Mouse (Mus musculus) limb, embryonic 13.5 days (tissue): ENCODE results near the gene Rpl34. TPM values are rescaled to one million over a fixed set of nuclear protein-coding genes. Genes with fewer than 3 reads are reported as not detected.

Source experiments
- ATAC-seq: fragments of 200-750 bp; cut with Nextera tagmentation; 2 replicates; pipeline ENCODE4 v1.8.0; 2017; ENCODE audit warnings: low read depth, moderate number of reproducible peaks, moderate TSS enrichment; ENCODE audit not compliant: low FRiP score
- H3K27ac ChIP-seq: fragments of 300-500 bp; sonication (generic); 2 replicates; pipeline ENCODE4 v1.5.1; 2015; ENCODE audit warnings: inconsistent platforms, mild to moderate bottlenecking, moderate library complexity
- H3K27me3 ChIP-seq: fragments of 300-500 bp; sonication (generic); 2 replicates; pipeline ENCODE4 v1.6.1; 2015; ENCODE audit warnings: mild to moderate bottlenecking, inconsistent platforms
- H3K36me3 ChIP-seq: fragments of 300-500 bp; sonication (generic); 2 replicates; pipeline ENCODE4 v1.6.1; 2015; ENCODE audit warnings: inconsistent platforms, mild to moderate bottlenecking, moderate library complexity
- H3K4me1 ChIP-seq: fragments of 300-500 bp; sonication (generic); 2 replicates; pipeline ENCODE4 v1.6.1; 2015; ENCODE audit warnings: inconsistent platforms
- H3K4me2 ChIP-seq: fragments of 300-500 bp; sonication (generic); replicated peaks from 2 replicates; pipeline ENCODE4 v1.6.1; 2015; ENCODE audit warnings: inconsistent platforms, mild to moderate bottlenecking, moderate library complexity
- H3K4me3 ChIP-seq: fragments of 300-500 bp; sonication (generic); 2 replicates; pipeline ENCODE4 v1.5.1; 2015; ENCODE audit warnings: moderate library complexity, mild to moderate bottlenecking, inconsistent platforms
- H3K9ac ChIP-seq: fragments of 300-500 bp; sonication (generic); 2 replicates; pipeline ENCODE4 v1.6.1; 2015; ENCODE audit warnings: mild to moderate bottlenecking, inconsistent platforms
- H3K9me3 ChIP-seq: fragments of 300-500 bp; sonication (generic); 2 replicates; pipeline ENCODE4 v1.6.1; 2016; ENCODE audit warnings: inconsistent platforms
- WGBS: fragments of 180-500 bp; shearing (Covaris S2); methylation state at CpG from one replicate; pipeline ENCODE4 v1.1.7; 2015; 5-methylcytosine and 5-hydroxymethylcytosine counted together
- polyA plus RNA-seq: library from polyadenylated mRNA; unstranded; fragments of >200 nt; fragmentation: Nextera tagmentation; extraction: Ambion mirVana; gene quantifications from 2 replicates; pipeline ENCODE4 v1.2.1, GENCODE M21; 2015

The Rpl34 gene
- polyA plus RNA-seq, 1 experiment from 2014 or later: 879 TPM

DNA sequence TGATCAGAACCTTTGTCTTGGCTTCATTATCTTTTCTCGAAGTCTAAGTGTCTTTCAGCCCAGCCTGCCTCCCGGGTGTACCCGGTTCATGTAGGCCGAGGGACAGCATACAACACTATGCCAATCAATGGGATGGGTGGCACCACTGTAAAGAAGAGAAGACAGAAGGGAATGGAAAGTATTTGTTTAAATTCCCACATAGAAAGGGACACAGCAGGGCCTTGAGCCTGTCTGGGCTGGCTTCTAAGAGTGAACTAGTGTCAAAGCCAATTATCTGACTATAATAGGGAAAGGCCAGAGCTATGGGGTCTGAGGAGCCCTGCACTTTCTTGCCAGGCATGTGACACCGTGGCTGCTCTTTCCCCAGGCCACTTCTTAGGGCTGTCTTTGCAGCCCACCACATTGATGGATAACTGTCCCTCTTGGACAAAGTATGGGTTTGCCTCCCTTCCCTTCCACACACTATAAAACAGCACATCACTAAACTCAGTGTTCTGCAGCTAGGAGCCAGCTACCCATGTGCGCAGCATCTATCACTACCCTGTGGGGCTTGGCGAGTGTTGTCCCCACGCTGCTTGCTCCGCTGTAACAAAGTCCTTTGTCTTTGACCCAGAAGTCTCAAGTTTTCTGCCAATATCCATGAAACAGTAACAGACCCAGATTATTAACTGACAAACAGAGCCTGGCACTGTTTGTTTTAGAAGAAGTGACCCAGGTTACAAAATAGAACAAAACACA lies 45.8 kb downstream of the Rpl34 start:
- Histone ChIP-seq H3K27me3 (no peaks in the 10 kb centered on the region), H3K27ac (no peak overlapping the region), H3K4me1 (peaks cover 10% of the 10 kb centered on the region), H3K9me3 (no peaks in the 10 kb centered on the region), H3K36me3 (no peaks in the 10 kb centered on the region), H3K4me3 (no peak overlapping the region), H3K9ac (no peak overlapping the region), H3K4me2 (no peak overlapping the region)
- WGBS: 85% methylated on average over 9 of the region's 9 CpGs
- no peak for ATAC-seq

DNA sequence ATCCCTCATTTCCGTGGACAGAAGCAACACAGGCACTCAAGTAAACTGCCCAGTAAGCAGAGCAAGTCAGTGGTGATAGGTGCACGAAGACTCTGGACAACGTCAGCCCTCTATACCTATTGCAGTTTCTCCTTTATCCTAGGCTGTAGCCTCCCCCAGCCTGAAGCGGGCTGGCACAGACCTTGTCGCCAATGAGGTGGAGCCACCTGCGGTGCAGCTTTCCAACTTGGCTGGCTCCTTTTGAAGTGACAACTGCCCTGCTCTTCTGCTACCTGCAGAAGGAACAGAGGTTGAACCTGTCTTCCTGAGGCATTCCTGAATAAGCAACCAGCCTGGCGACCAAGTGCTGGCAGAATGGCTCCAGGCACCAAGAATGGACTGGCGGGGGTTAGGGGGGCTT lies 46.4 kb downstream of the Rpl34 start:
- Histone ChIP-seq H3K4me2 (no peak overlapping the region), H3K9ac (no peak overlapping the region), H3K4me1 (peaks cover 8% of the 10 kb centered on the region), H3K36me3 (no peaks in the 10 kb centered on the region), H3K27me3 (no peaks in the 10 kb centered on the region), H3K9me3 (no peaks in the 10 kb centered on the region), H3K4me3 (no peak overlapping the region), H3K27ac (no peak overlapping the region)
- ATAC-seq: no peak
- 78% methylated on average over 8 of the region's 8 CpGs for WGBS

DNA sequence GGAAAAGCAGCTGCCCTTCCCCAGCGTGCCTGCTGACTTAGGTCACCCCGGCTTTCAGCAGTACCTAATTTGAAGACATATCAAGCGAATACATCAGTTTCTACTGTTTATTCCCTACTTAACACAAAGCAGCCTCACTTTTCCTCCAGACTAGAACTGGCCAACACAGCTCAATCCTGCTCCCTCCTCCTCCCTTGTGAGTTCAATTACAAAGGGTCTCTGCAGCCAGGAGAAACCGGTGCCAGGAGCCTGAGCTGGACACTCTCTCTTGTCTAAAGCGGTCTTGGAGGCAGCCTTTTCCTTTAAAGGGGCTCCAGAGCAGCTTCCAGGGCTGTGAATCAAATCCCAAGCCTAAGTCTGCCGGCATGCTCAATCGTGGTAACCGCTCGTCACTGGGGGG lies 48.0 kb downstream of the Rpl34 start:
- Histone ChIP-seq H3K36me3 (no peaks in the 10 kb centered on the region), H3K27ac (no peak overlapping the region), H3K9ac (no peak overlapping the region), H3K4me2 (no peak overlapping the region), H3K9me3 (no peaks in the 10 kb centered on the region), H3K27me3 (no peaks in the 10 kb centered on the region), H3K4me1 (peaks cover 13% of the 10 kb centered on the region), H3K4me3 (no peak overlapping the region)
- 84% methylated on average over 9 of the region's 9 CpGs for WGBS
- ATAC-seq: no peak

DNA sequence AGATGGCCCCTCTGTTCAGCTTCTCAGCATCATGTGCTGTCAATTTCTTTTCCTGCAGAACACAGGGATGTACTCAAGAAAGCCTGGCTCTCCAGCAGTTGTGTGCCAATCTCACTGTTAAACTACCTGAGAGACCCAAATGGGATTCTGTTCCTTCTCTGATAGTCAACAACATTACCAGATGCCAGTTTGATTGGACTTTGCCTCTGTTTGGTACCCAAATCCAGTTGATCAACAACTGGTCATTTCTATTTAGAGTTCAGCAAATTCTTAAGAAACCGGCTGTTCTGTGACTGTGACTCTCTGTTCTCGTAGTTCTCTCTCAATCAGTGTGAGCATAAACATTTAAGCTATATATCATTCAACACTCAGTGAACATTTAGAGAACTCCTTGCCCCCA lies 49.0 kb downstream of the Rpl34 start:
- H3K9ac ChIP-seq: no peak overlapping the region
- H3K36me3 ChIP-seq: no peaks in the 10 kb centered on the region
- no peak overlapping the region for H3K27ac ChIP-seq
- peaks cover 13% of the 10 kb centered on the region for H3K4me1 ChIP-seq
- no peak for ATAC-seq
- 85% methylated on average over 2 of the region's 2 CpGs for WGBS
- no peak overlapping the region for H3K4me2 ChIP-seq
- H3K27me3 ChIP-seq: no peaks in the 10 kb centered on the region
- no peaks in the 10 kb centered on the region for H3K9me3 ChIP-seq
- H3K4me3 ChIP-seq: no peak overlapping the region

DNA sequence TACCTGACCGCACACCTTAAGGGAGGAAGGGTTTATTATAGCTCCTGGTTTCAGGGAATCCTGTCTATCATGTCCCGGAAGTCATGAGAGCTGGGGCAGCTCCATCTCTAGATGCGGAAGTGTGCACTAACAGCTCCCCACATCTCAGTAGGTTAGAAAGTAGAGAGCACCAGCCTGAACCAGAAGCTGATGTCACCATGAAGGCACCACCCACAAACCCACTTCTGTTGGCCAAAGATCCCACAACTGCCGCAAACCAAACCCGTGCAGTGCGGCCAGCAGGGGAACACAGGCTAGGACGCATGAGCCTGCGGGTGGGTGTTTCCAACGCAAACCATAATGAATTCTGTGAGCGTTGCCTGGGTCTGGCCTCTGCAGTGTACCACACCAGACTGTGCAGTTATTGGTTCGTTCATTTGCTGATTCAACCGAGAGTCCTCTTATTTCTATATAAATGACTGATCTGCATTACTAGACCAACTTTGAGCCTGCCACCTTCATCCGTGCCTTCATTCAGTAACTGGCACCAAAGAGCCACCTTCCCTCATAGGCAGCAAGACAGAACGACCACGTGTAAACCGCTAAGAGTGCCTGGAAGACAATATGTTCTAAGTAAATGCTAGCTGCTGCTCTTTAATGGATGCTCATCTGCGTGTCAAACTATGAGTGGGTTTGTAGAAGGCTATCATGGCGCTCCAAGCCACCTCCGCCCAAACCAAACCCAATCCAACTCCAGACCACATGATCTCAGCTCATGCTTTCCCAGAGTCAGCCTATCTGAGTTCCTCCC lies 52.3 kb downstream of the Rpl34 start:
- WGBS: 92% methylated on average over 19 of the region's 19 CpGs
- no peak overlapping the region for H3K4me3 ChIP-seq
- H3K27ac ChIP-seq: no peak overlapping the region
- H3K27me3 ChIP-seq: no peaks in the 10 kb centered on the region
- H3K9me3 ChIP-seq: no peaks in the 10 kb centered on the region
- no peak for ATAC-seq
- H3K4me1 ChIP-seq: peaks cover 13% of the 10 kb centered on the region
- no peak overlapping the region for H3K9ac ChIP-seq
- no peaks in the 10 kb centered on the region for H3K36me3 ChIP-seq
- H3K4me2 ChIP-seq: no peak overlapping the region

Other genes starting within 250 kb of the Rpl34 start
- gene Etnppl, start 113.0 kb downstream of the Rpl34 start, polyA plus RNA-seq: 0.29 and 0.43 TPM in 2 replicates
- 480 and 491 TPM in 2 replicates for gene Ostc, start 21.0 kb downstream of the Rpl34 start, polyA plus RNA-seq